Mouse (Mus musculus) monocyte, adult 59 days (primary cell): Measurements from ENCODE around the gene Olfr250. TPM values are rescaled to one million over a fixed set of nuclear protein-coding genes. Genes with fewer than 3 reads are reported as not detected.

Source experiments
- total RNA-seq, 2 experiments: library from RNA; stranded (reverse); gene quantifications; one replicate each; pipeline ENCODE4 v1.2.4; 2023

Gene Olfr250
- not detected for total RNA-seq

GRCm38 (mm10) chr9:38366596-38366995, at the start of gene Olfr250:
Gene Olfr250 (plus strand): TSS chr9:38366896.

GRCm38 (mm10) chr9:38328760-38329159, 37.9 kb upstream of the Olfr250 start, which contains the start of gene Olfr25:
Gene Olfr25 (plus strand): TSS chr9:38329060.

GRCm38 (mm10) chr9:38348111-38348510, 18.6 kb upstream of the Olfr250 start, which contains the start of gene Olfr898:
Gene Olfr898 (plus strand): TSS chr9:38348411.

GRCm38 (mm10) chr9:38376786-38377185, 10.1 kb downstream of the Olfr250 start, which contains the start of gene Olfr251:
Gene Olfr251 (plus strand): TSS chr9:38377086.

GRCm38 (mm10) chr9:38401398-38401797, 34.7 kb downstream of the Olfr250 start, which contains the start of gene Olfr147:
Gene Olfr147 (plus strand): TSS chr9:38401698.

Other genes with a start within 250 kb of the Olfr250 start
- not detected for gene Olfr890, start 224.4 kb upstream of the Olfr250 start, total RNA-seq
- gene Olfr891, start 186.1 kb upstream of the Olfr250 start, total RNA-seq: not detected
- not detected for gene Olfr893, start 158.5 kb upstream of the Olfr250 start, total RNA-seq
- not detected for gene Olfr894, start 148.8 kb upstream of the Olfr250 start, total RNA-seq
- not detected for gene Olfr143, start 114.1 kb upstream of the Olfr250 start, total RNA-seq
- not detected for gene Olfr895, start 99.0 kb upstream of the Olfr250 start, total RNA-seq
- not detected for gene Olfr896-ps1, start 75.8 kb upstream of the Olfr250 start, total RNA-seq
- not detected for gene Olfr25, start 37.8 kb upstream of the Olfr250 start, total RNA-seq
- gene Olfr898, start 18.5 kb upstream of the Olfr250 start, total RNA-seq: not detected
- gene Olfr251, start 10.2 kb downstream of the Olfr250 start, total RNA-seq: not detected
- gene Olfr147, start 34.8 kb downstream of the Olfr250 start, total RNA-seq: not detected
- not detected for gene Olfr901, start 62.6 kb downstream of the Olfr250 start, total RNA-seq
- not detected for gene Olfr902, start 80.8 kb downstream of the Olfr250 start, total RNA-seq
- not detected for gene Olfr904, start 96.2 kb downstream of the Olfr250 start, total RNA-seq
- gene Olfr905, start 104.2 kb downstream of the Olfr250 start, total RNA-seq: not detected
- gene Olfr906, start 120.2 kb downstream of the Olfr250 start, total RNA-seq: not detected
- gene Olfr907, start 128.9 kb downstream of the Olfr250 start, total RNA-seq: not detected
- not detected for gene Olfr911-ps1, start 154.7 kb downstream of the Olfr250 start, total RNA-seq
- not detected for gene Olfr910, start 171.0 kb downstream of the Olfr250 start, total RNA-seq
- gene Olfr912, start 213.3 kb downstream of the Olfr250 start, total RNA-seq: not detected
- not detected for gene Olfr913, start 225.9 kb downstream of the Olfr250 start, total RNA-seq
- not detected for gene Olfr914, start 238.2 kb downstream of the Olfr250 start, total RNA-seq